Mouse (Mus musculus): ENCODE measurements around the gene Psd. TPM values are rescaled to one million over a fixed set of nuclear protein-coding genes. Genes with fewer than 3 reads are reported as not detected.
A peak's percentile ranks its signal among the peaks of the same experiment; 100 is the strongest.

Gene Psd
- polyA plus RNA-seq (2015; fragmentation: Nextera tagmentation; extraction: Ambion mirVana) = 142 and 154 TPM in 2 replicates

GRCm38 (mm10) chr19:46326756-46327305, at the start of gene Psd:
Gene Psd (minus strand): TSS chr19:46327156.

GRCm38 (mm10) chr19:46350168-46350932, 23.4 kb upstream of the Psd start, which contains the start of gene 2310034G01Rik:
Gene 2310034G01Rik (minus strand): TSS chr19:46350302.

GRCm38 (mm10) chr19:46338331-46338936, 11.5 kb upstream of the Psd start, which contains the start of gene Cuedc2:
Gene Cuedc2 (minus strand): TSS chr19:46338702.

GRCm38 (mm10) chr19:46328081-46329030, 1.4 kb upstream of the Psd start, which contains the start of gene Fbxl15:
Gene Fbxl15 (plus strand): TSS chr19:46328184.

GRCm38 (mm10) chr19:46304216-46304841, 22.6 kb downstream of the Psd start, which contains the start of gene Nfkb2:
Gene Nfkb2 (plus strand): TSS chr19:46304320.

MicroRNA genes within 50 kb of the gene (microRNA counts, 519-probe panel; counts per million panel counts)
- microRNA mmu-miR-146b = 40.5 counts per million

Small RNAs within 50 kb of the gene (microRNA-seq; reads per million reads assigned to microRNA genes)
- gene Mir146b = 4.1 reads per million, percentile 6 among the genes with 10 or more reads in this experiment

Other genes starting within 250 kb of the Psd start
- not detected in 2 replicates for gene Elovl3, start 195.3 kb downstream of the Psd start, polyA plus RNA-seq (2015; fragmentation: Nextera tagmentation; extraction: Ambion mirVana)
- 0.14 and 0.38 TPM in 2 replicates for gene Pitx3, start 178.8 kb downstream of the Psd start, polyA plus RNA-seq (2015; fragmentation: Nextera tagmentation; extraction: Ambion mirVana)
- 62.8 and 64.7 TPM in 2 replicates for gene Gbf1, start 174.6 kb downstream of the Psd start, polyA plus RNA-seq (2015; fragmentation: Nextera tagmentation; extraction: Ambion mirVana)
- 2.8 and 3.5 TPM in 2 replicates for gene Nfkb2, start 22.8 kb downstream of the Psd start, polyA plus RNA-seq (2015; fragmentation: Nextera tagmentation; extraction: Ambion mirVana)
- gene Fbxl15, start 1.0 kb upstream of the Psd start, polyA plus RNA-seq (2015; fragmentation: Nextera tagmentation; extraction: Ambion mirVana) = 60.5 and 62.0 TPM in 2 replicates
- gene Cuedc2, start 11.5 kb upstream of the Psd start, polyA plus RNA-seq (2015; fragmentation: Nextera tagmentation; extraction: Ambion mirVana) = 334 and 392 TPM in 2 replicates
- gene Mfsd13a, start 14.0 kb upstream of the Psd start, polyA plus RNA-seq (2015; fragmentation: Nextera tagmentation; extraction: Ambion mirVana) = 12.7 and 13.9 TPM in 2 replicates
- 2.2 and 3.0 TPM in 2 replicates for gene 2310034G01Rik, start 23.1 kb upstream of the Psd start, polyA plus RNA-seq (2015; fragmentation: Nextera tagmentation; extraction: Ambion mirVana)
- 232 and 254 TPM in 2 replicates for gene Actr1a, start 68.6 kb upstream of the Psd start, polyA plus RNA-seq (2015; fragmentation: Nextera tagmentation; extraction: Ambion mirVana)
- 12.1 and 13.0 TPM in 2 replicates for gene Sufu, start 69.7 kb upstream of the Psd start, polyA plus RNA-seq (2015; fragmentation: Nextera tagmentation; extraction: Ambion mirVana)
- gene Trim8, start 174.5 kb upstream of the Psd start, polyA plus RNA-seq (2015; fragmentation: Nextera tagmentation; extraction: Ambion mirVana) = 29.8 and 33.8 TPM in 2 replicates
- gene Arl3, start 246.0 kb upstream of the Psd start, polyA plus RNA-seq (2015; fragmentation: Nextera tagmentation; extraction: Ambion mirVana) = 208 and 221 TPM in 2 replicates
- gene Sfxn2, start 246.2 kb upstream of the Psd start, polyA plus RNA-seq (2015; fragmentation: Nextera tagmentation; extraction: Ambion mirVana) = 9.7 and 13.3 TPM in 2 replicates